Mouse (Mus musculus): ENCODE measurements at regions not wholly inside any gene's neighbourhood (a gene's known extent, or its start where the extent isn't known, plus 50 kb on each side); places are given as distances from the start of the nearest gene placed in this dataset.
A peak's percentile ranks its signal among the peaks of the same experiment; 100 is the strongest.

DNA sequence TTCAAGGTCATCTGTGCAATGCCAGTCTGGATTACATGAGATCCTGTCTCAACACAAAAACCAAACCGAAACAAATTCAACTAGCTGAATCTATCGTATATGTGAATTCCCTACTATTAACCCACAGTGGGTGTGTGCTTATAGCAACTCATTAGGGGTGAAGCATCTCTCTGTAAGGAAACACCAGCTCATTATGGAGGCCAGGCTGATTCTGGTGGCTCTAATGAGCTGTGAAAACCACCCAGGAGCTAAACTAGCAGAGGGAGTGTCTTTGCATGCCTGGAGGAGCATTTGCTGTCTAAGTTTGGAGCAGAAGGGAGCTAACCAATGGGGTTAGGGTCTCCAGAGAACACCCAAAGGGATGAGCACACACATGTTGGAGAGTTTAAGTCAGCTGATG, 54.1 kb upstream of the Adamts2 start:
- no peak for DNase-seq

DNA sequence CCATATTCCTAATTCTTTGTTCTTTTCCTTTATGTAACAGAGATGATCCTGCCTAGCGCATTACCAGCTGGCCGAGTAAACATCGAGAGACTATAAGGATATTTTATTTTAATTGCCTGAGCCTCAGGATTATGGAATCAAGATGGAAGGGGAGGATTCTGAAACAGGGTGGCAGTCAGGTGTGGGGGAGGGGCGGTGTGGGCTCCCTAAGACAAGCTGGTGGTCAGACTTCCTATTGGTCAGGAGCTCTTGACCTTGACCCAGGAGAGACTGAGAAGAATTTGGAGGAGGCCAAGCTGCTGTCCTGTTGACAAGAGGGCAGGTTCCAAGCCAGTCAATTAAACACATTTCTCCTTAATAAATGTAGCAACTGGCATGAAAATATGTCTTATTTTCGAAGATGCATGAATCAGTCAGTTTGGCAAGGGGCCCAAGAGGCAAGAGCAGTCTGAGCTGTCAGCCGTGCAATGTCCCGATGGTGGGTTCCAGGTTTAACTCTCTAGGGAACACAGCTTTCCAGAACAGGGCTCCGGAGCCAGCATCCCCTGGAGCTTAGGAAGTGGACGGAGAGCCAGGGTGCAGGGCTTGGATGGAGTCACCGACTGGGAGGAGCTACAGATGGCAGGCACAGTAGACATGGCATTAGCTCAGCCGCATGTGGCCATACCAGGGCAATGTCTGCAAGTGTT, 55.3 kb upstream of the Adamts2 start:
- peak; percentile 58 for DNase-seq

DNA sequence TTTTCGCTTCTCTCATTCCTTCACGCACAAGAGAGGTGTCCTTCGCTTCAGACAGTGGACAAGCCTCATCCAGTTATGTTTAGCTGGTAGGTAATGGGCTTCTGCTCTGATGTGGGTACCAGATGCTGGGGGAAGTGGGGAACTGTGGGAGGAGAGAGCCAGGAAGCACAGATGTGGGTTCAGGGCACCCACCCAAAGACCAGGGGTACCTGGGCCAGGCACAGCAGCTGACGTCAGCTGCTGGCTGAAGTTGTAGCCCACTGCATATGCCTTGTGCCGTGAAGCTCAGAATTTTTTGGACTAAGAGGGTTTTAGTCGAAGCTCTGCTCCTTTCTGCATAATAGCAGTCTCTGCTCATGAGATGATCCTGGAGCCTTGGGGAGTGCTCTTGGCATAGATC, 56.5 kb upstream of the Adamts2 start:
- DNase-seq = no peak

DNA sequence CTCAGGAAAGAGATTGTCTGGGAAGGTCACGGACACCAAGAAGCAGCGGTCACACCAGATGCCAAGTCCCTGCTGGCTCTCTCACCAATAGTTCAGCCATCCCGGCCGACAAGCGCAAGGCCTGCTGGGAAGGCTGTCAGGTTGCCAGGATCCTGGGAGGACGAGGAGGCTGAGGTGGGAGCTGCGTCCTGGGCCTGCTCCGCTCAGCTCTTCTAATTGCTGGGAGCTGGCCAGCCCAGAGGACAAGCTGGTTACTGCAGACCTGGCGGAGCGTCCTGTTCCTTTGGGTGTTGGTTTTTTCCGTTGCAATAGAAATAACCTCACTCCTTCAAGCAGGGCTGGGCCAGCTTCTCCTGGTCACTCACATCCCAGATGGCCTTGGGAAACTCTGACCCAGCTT, 61.7 kb upstream of the Adamts2 start:
- DNase-seq = peak; percentile 10

DNA sequence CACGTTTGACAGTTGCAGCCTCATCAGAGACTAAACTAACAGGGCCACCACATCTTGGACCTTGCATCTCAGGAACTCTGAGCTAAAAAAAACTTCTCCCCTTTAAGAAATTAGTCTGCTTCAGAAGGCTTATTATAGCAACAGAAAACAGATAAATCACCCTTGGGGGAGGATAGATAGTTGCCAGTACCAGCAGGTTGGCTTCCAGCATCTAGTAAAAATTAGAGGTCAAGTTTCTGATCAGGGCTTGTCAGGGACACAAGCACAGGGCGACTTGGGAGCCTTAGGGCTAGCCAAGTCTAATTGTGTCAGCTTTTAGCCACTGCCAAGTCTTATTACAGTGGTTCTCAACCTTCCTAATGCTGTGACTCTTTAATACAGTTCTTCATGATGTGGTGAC, 67.6 kb upstream of the Adamts2 start:
- no peak for DNase-seq

GRCm38 (mm10) chr11:50527923-50528322, 74.0 kb upstream of the Adamts2 start:
- no peak for DNase-seq

DNA sequence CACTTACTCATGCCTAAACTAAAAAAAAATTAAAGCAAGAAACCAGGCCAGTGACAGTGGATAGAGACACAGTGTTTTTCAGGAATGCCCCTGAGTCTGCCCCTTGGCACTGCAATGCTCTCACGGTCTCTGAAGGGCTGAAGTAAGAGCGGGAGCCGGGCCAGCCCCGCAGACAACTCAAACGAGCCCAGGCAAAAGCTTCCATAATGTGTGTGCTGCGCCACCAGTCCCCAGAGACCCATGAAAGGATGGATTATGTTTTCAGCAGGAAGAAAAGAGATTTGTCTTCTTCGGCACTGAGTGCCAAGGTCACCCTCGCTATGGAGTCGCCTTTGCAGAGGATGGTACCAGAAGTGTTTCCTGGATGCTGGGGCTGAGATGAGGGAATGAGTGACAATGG, 81.7 kb upstream of the Adamts2 start:
- no peak for DNase-seq

DNA sequence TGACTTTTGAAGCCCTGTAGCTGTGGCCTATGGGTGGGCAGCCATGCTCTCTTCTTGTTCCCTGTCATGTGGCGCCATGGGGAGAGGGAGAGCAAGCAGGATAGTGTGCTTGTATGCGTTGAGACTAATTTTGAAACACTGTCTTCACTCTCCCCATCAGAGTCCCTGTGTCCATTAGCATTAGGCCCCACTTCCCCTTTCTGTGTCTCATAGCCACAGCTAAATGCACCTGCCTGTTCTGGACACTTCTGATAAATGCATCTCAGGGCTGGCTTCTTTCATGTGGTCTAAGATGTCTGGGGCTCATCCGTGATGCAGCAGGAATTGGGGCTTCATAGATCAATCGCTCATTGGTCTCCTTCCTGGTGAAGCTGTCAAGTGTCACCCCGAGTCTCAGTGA, 77.0 kb upstream of the Rufy1 start:
- DNase-seq = no peak

- no peak for DNase-seq
These were observed 76.5 kb upstream of the Rufy1 start for GRCm38 (mm10) chr11:50507498-50507824.

- DNase-seq = no peak
These were observed 76.0 kb upstream of the Rufy1 start for GRCm38 (mm10) chr11:50506820-50507497.

DNA sequence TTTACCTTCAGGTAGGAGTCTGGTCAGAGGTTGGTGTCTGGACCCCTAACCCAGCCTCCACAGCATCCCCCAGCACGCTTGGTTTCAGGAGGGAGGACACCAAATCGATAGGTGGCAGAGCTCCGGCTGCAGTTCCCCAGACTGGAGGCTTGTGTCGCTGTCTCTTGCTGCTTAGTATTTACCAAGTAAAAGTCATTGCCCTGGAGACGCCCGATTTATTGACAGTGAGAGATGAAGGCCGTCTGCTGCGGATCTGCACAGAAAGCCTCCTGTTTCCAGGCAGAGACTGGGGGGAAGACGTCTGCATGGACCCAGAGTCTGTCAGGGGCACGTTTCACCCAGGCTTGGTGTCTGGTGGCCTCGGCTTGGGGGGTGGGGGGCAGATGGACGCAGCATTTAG, 70.4 kb upstream of the Rufy1 start:
- no peak for DNase-seq

GRCm38 (mm10) chr11:50493123-50493476, 62.2 kb upstream of the Rufy1 start:
- DNase-seq = no peak

- DNase-seq = no peak
These were observed 61.6 kb upstream of the Rufy1 start for GRCm38 (mm10) chr11:50492399-50493122.

DNA sequence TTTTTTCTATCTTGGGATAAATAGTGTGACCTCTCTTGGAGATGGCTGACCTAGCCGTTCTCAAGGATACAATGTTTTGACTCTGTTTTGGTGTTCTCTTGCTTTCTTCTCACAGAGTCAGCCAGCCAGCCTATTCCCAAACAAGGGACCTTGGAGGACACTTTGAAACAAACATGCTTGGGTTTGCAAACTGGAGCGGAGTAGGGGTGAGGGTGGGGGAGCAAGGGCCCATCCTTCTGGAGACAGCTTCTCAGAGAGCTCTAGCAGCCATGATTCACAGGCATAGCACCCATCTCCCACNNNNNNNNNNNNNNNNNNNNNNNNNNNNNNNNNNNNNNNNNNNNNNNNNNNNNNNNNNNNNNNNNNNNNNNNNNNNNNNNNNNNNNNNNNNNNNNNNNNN, 52.9 kb upstream of the Rufy1 start:
- DNase-seq = no peak

GRCm38 (mm10) chr11:50483116-50483515, 52.2 kb upstream of the Rufy1 start:
- no peak for DNase-seq

DNA sequence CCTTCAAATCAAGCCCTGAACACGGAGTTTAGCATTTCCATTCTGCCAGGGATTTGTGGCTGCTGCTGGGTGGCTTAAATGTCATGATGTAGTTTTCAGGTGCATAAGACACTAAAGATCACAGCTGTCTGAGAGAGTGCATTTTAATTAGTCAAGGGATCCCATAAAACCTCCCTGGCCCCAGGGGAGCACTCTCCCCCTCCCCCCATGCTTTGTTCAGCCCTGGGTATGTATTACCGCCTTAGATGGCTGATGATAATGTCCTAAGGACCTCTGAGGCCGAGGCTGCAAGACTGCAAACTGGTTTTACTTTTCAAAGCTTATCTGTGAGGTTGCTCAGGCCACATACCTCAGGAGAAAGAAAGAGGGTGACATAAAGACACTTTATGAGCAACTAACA, 51.7 kb upstream of the Rufy1 start:
- DNase-seq = no peak

Data from right cerebral cortex, postnatal 4 days (tissue).